Mouse (Mus musculus): ENCODE results near the gene Gm12117. TPM values are rescaled to one million over a fixed set of nuclear protein-coding genes. Genes with fewer than 3 reads are reported as not detected.

Gene Gm12117
- total RNA-seq (2023): not detected

GRCm38 (mm10) chr11:33276637-33277036 lies at the start of gene Gm12117:
Gm12117 (minus strand) TSS chr11:33276737.

Other genes with a start within 250 kb of the Gm12117 start
- not detected for gene Fgf18, start 129.3 kb downstream of the Gm12117 start, total RNA-seq (2023)
- 100 to 1,000 TPM; 489 to 521 TPM for gene Npm1, start 113.5 kb downstream of the Gm12117 start, total RNA-seq (2023)
- not detected for gene Tlx3, start 73.1 kb downstream of the Gm12117 start, total RNA-seq (2023)
- gene Ranbp17, start 237.0 kb upstream of the Gm12117 start, total RNA-seq (2023): not detected

Data from B cell, adult 67 days (primary cell).